Mouse (Mus musculus): ENCODE measurements around the gene Gipr. TPM values are rescaled to one million over a fixed set of nuclear protein-coding genes. Genes with fewer than 3 reads are reported as not detected.
A peak's percentile ranks its signal among the peaks of the same experiment; 100 is the strongest.

The Gipr gene
- total RNA-seq (2014; rRNA removed) = not detected in 2 replicates
- not detected in 2 replicates for polyA plus RNA-seq (2012; rRNA removed)

- H3K27me3 ChIP-seq (ENCODE audit: control insufficient read depth, insufficient read depth, low read length) = peaks cover 10% of the 10 kb centered on the region; the same call in 1 of the 2 replicates
- no peak within 1 kb of the TSS for H3K4me3 ChIP-seq (ENCODE audit: insufficient read depth, low read depth, low read length)
- 13% methylated on average over 14 of the region's 14 CpGs for WGBS
- no peaks in the 10 kb centered on the region for H3K79me2 ChIP-seq (ENCODE audit: control insufficient read depth, insufficient read depth, low read length)
- H3K4me1 ChIP-seq (ENCODE audit: control insufficient read depth, insufficient read depth, low read length) = no peaks in the 10 kb centered on the region
- DNase-seq (ENCODE audit: extremely low read depth, low read depth, low spot score) = no peak
- no peak within 1 kb of the TSS for H3K27ac ChIP-seq (replicated peaks; ENCODE audit: insufficient read depth, low read depth, low read length)
- no peak for TF ChIP-seq CTCF (IDR thresholded peaks at IDR 0.05; ENCODE audit: low read depth, low read length)
- no peak for TF ChIP-seq POLR2A (IDR thresholded peaks at IDR 0.05; ENCODE audit: extremely low read depth, insufficient read depth, low read length)
- H3K36me3 ChIP-seq (ENCODE audit: control insufficient read depth, insufficient read depth, low read length) = no peaks in the 10 kb centered on the region
- no peak within 1 kb of the TSS for H3K9ac ChIP-seq (ENCODE audit: low read depth, low read length)
Measured at GRCm38 (mm10) chr7:19165656-19166423, at the start of gene Gipr. Gene Gipr, minus strand, starts transcription at chr7:19166127.

- Histone ChIP-seq H3K4me3 (ENCODE audit: insufficient read depth, low read depth, low read length) (no peak overlapping the region), H3K9ac (ENCODE audit: low read depth, low read length) (no peak overlapping the region), H3K4me1 (ENCODE audit: control insufficient read depth, insufficient read depth, low read length) (peaks cover 3% of the 10 kb centered on the region; the same call in 1 of the 2 replicates), H3K27ac (replicated peaks; ENCODE audit: insufficient read depth, low read depth, low read length) (no peak overlapping the region), H3K27me3 (ENCODE audit: control insufficient read depth, insufficient read depth, low read length) (no peaks in the 10 kb centered on the region), H3K79me2 (ENCODE audit: control insufficient read depth, insufficient read depth, low read length) (no peaks in the 10 kb centered on the region), H3K36me3 (ENCODE audit: control insufficient read depth, insufficient read depth, low read length) (no peaks in the 10 kb centered on the region)
- DNase-seq (ENCODE audit: extremely low read depth, low read depth, low spot score) = no peak
- WGBS = 65% methylated on average over 9 of the region's 9 CpGs
- TF ChIP-seq POLR2A (IDR thresholded peaks at IDR 0.05; ENCODE audit: extremely low read depth, insufficient read depth, low read length) (no peak), CTCF (IDR thresholded peaks at IDR 0.05; ENCODE audit: low read depth, low read length) (no peak)
Measured at GRCm38 (mm10) chr7:19214940-19215339, 49.0 kb upstream of the Gipr start.

GRCm38 (mm10) chr7:19214369-19214768, 48.4 kb upstream of the Gipr start:
- Histone ChIP-seq H3K9ac (ENCODE audit: low read depth, low read length) (no peak overlapping the region), H3K27me3 (ENCODE audit: control insufficient read depth, insufficient read depth, low read length) (no peaks in the 10 kb centered on the region), H3K4me3 (ENCODE audit: insufficient read depth, low read depth, low read length) (no peak overlapping the region), H3K27ac (replicated peaks; ENCODE audit: insufficient read depth, low read depth, low read length) (no peak overlapping the region), H3K79me2 (ENCODE audit: control insufficient read depth, insufficient read depth, low read length) (no peaks in the 10 kb centered on the region), H3K4me1 (ENCODE audit: control insufficient read depth, insufficient read depth, low read length) (peaks cover 3% of the 10 kb centered on the region; the same call in 1 of the 2 replicates), H3K36me3 (ENCODE audit: control insufficient read depth, insufficient read depth, low read length) (no peaks in the 10 kb centered on the region)
- WGBS = 62% methylated on average over 7 of the region's 7 CpGs
- DNase-seq (ENCODE audit: extremely low read depth, low read depth, low spot score) = no peak
- TF ChIP-seq POLR2A (IDR thresholded peaks at IDR 0.05; ENCODE audit: extremely low read depth, insufficient read depth, low read length) = no peak

GRCm38 (mm10) chr7:19213385-19213784, 47.5 kb upstream of the Gipr start:
- Histone ChIP-seq H3K4me1 (ENCODE audit: control insufficient read depth, insufficient read depth, low read length) (peaks cover 3% of the 10 kb centered on the region; the same call in 1 of the 2 replicates), H3K27ac (replicated peaks; ENCODE audit: insufficient read depth, low read depth, low read length) (no peak overlapping the region), H3K4me3 (ENCODE audit: insufficient read depth, low read depth, low read length) (peak overlapping the region; percentile 42; the same call in 1 of the 2 replicates), H3K27me3 (ENCODE audit: control insufficient read depth, insufficient read depth, low read length) (no peaks in the 10 kb centered on the region), H3K9ac (ENCODE audit: low read depth, low read length) (no peak overlapping the region), H3K79me2 (ENCODE audit: control insufficient read depth, insufficient read depth, low read length) (no peaks in the 10 kb centered on the region), H3K36me3 (ENCODE audit: control insufficient read depth, insufficient read depth, low read length) (no peaks in the 10 kb centered on the region)
- 72% methylated on average over 2 of the region's 2 CpGs for WGBS
- TF ChIP-seq CTCF (IDR thresholded peaks at IDR 0.05; ENCODE audit: low read depth, low read length) = no peak
- TF ChIP-seq POLR2A (IDR thresholded peaks at IDR 0.05; ENCODE audit: extremely low read depth, insufficient read depth, low read length) = no peak
- no peak for DNase-seq (ENCODE audit: extremely low read depth, low read depth, low spot score)

GRCm38 (mm10) chr7:19211996-19212755, 46.2 kb upstream of the Gipr start, which contains the start of gene Gpr4:
Gene Gpr4, plus strand, starts transcription at chr7:19212538.
- Histone ChIP-seq H3K36me3 (ENCODE audit: control insufficient read depth, insufficient read depth, low read length) (no peaks in the 10 kb centered on the region), H3K27ac (replicated peaks; ENCODE audit: insufficient read depth, low read depth, low read length) (peak within 1 kb of the TSS; percentile 25), H3K27me3 (ENCODE audit: control insufficient read depth, insufficient read depth, low read length) (no peaks in the 10 kb centered on the region), H3K9ac (ENCODE audit: low read depth, low read length) (peak within 1 kb of the TSS; percentile 64), H3K4me1 (ENCODE audit: control insufficient read depth, insufficient read depth, low read length) (peaks cover 3% of the 10 kb centered on the region; the same call in 1 of the 2 replicates), H3K4me3 (ENCODE audit: insufficient read depth, low read depth, low read length) (peak within 1 kb of the TSS; percentile 73), H3K79me2 (ENCODE audit: control insufficient read depth, insufficient read depth, low read length) (no peaks in the 10 kb centered on the region)
- TF ChIP-seq CTCF (IDR thresholded peaks at IDR 0.05; ENCODE audit: low read depth, low read length) (0 out of 2 replicates have a peak, but pooled peaks have one; percentile 12), POLR2A (IDR thresholded peaks at IDR 0.05; ENCODE audit: extremely low read depth, insufficient read depth, low read length) (no peak)
- WGBS = 2% methylated on average over 29 of the region's 30 CpGs
- DNase-seq (ENCODE audit: extremely low read depth, low read depth, low spot score) = no peak

All from liver, adult 2 months (tissue).